Mouse (Mus musculus): ENCODE measurements around the gene Ptges.

- TF ChIP-seq MYOG (IDR thresholded peaks at IDR 0.05; ENCODE audit: control insufficient read depth in 1 of 3, insufficient read depth in 1 of 3, insufficient read length in 2 of 3, low read depth in 2 of 3) (no peak), POLR2A (IDR thresholded peaks at IDR 0.05; ENCODE audit: insufficient read length, low read depth) (no peak), MYOD1 (IDR thresholded peaks at IDR 0.05; ENCODE audit: control insufficient read depth in 1 of 3, insufficient read length in 2 of 3, low read depth in 2 of 3) (peak in 2 of 3 experiments; percentile 15 to 23), E2F4 (IDR thresholded peaks at IDR 0.05; ENCODE audit: insufficient read depth) (no peak), TCF3 (IDR thresholded peaks at IDR 0.05; ENCODE audit: insufficient read length, low read depth) (no peak), MAX (IDR thresholded peaks at IDR 0.05; ENCODE audit: low read depth) (no peak), SRF (IDR thresholded peaks at IDR 0.05; ENCODE audit: control insufficient read depth, insufficient read length, low read depth) (no peak), USF1 (IDR thresholded peaks at IDR 0.05; ENCODE audit: low read depth) (no peak)
Observed at GRCm38 (mm10) chr2:30846723-30847122, 82.9 kb downstream of the Ptges start.
